Mouse (Mus musculus) monocyte, adult 5-6 weeks (primary cell): ENCODE data around the gene Htr6. TPM values are rescaled to one million over a fixed set of nuclear protein-coding genes. Genes with fewer than 3 reads are reported as not detected.

Experiments
- ATAC-seq: fragments of 153-309, 156-312 bp; replicated peaks from 2 replicates; pipeline ENCODE4 v1.8.0; 2017; ENCODE audit warnings: mild to moderate bottlenecking; ENCODE audit not compliant: low TSS enrichment, insufficient number of reproducible peaks, severe bottlenecking, poor library complexity, low FRiP score
- total RNA-seq: library from RNA; stranded (forward); fragments of 200-1000, 200-491, 200-594 nt; gene quantifications from 3 replicates; pipeline ENCODE4 v1.2.3, GENCODE M21; 2017

Gene Htr6
- total RNA-seq, 1 experiment from 2014 or later: not detected

DNA sequence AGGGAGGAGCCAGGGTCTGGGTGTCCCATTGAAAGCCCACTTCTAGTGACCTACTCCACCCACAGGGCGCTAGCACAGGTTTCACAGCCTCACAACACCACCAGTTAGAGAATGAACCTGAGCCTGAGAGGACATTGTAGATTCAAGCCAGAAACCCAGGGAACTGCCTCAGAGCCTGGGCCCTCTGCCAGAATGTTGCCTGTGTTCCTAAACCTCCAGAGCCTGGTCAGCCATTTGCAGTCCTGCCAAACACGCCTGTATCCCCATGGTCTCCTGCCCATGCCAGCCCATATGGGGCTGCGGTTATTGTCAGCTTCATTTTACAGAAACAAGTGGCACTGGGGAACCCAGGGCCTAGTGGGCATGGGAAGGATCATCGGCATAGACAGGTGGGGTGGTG is 20.0 kb downstream of the Htr6 start:
- ATAC-seq: no peak

DNA sequence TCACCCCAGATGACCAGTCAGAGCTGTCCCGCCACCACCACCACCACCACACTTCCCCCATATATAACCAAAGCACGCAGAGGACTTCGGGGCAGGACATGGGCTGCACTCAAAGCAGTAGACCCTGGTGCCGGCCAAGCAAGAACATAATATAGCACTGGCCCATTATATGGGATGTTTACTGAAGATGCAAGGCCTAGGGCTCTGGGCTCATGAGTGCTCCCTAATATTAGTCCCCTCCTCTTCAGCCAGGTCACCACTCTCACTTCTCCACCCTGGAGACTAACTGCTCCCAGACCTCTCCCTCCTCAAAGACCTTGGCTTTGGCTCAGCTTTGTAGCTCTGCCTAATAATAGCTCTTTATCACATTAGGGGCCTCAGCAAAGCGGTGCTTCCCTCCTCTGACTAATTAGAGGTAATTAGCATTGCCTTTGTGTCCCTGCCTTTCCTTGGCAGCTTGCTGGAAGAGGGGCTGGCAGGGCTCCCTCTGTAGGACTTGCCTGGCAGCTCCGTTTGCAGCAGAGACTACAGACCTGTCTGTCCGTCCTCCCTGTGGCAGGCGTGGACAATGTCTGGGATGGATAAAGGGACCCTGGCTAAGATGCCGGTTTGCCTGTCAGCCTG is 21.0 kb downstream of the Htr6 start:
- ATAC-seq: no peak

DNA sequence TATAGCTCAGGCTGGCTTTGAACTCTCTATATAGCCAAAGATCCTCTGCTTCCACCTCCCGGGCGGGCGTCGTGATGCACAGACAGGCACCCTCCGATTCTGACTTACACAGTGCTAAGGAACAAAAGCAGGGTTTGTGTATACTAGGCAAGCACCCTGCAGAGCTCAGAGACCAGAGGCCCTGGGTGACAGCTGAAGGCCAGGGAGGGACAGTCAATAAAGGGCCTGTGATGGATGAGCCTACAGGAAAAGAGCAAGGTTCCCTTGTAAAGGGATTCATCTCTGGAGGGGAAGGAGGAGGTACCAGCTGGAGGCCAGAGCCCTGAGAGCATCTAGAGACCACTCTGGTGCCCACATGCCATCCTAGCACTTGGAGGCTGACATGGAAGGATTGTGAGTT is 22.0 kb downstream of the Htr6 start:
- no peak for ATAC-seq

GRCm38 (mm10) chr4:139052796-139053195 is 22.6 kb downstream of the Htr6 start:
- ATAC-seq: no peak

DNA sequence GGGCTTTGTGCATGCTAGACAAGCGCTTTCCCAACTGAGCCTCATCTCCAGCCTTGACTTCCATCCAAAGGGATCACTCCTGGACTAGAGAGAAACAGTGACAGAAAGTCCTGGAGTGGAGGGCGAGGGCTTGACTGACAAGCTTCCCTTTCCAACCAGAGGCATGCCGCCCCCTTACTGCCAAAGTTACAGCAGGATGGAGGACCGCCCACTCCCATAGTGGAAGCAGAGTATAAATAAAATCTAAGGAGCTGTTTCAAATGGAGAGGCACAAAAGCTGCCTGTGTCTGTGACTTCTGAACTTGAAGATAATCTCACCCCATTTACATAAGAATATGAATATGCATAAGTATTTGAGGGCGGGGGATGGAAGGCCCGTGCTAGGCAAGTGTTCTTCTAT is 26.9 kb downstream of the Htr6 start:
- no peak for ATAC-seq

GRCm38 (mm10) chr4:139046354-139046753 is 29.0 kb downstream of the Htr6 start:
- ATAC-seq: no peak

- no peak for ATAC-seq
Measured at GRCm38 (mm10) chr4:139044566-139044965, 30.8 kb downstream of the Htr6 start.

GRCm38 (mm10) chr4:139043600-139043999 is 31.8 kb downstream of the Htr6 start:
- peak; percentile 55; the same call in 1 of the 2 replicates for ATAC-seq

DNA sequence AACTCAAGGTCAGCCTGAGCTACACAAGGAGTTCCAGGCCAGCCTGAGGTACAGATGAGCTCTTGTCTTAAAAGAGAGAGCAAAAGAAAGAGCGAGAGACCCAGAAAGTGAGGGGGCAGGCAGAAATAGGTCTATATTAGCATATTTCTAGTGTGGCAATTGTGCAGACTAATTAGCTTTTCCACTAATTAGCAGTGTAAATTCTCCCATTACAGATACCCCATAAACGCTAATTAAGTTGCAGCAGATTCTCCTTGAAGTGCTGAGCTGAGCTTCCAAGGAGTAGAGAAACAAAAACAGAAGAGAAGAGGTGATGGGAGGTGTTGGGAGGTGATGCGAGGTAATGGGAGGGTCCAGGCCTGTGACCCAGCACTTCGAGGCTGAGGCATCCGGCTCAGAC is 32.8 kb downstream of the Htr6 start:
- no peak for ATAC-seq

GRCm38 (mm10) chr4:139040084-139040839 is 35.1 kb downstream of the Htr6 start:
- ATAC-seq: no peak

- ATAC-seq: no peak
Measured at GRCm38 (mm10) chr4:139037795-139038607, 37.4 kb downstream of the Htr6 start.

DNA sequence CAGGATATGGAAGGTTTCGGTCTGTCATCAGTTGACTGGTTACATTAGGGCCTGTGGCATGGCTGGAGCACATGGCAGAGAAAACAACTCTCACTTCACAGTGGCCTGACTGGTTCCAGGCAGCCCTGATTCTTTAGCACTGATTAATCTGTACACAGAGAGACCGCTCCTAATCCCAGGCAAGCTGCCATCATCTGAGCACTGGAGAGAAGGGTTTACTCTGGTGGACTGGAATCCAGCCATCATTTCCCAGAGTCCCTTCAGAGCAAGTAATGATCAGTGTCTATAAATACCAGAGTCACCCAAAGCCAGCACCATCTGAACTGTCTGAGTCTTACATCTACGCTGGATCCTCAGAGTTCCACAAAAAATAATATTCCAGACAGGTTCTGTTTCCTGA is 39.6 kb downstream of the Htr6 start:
- ATAC-seq: no peak

DNA sequence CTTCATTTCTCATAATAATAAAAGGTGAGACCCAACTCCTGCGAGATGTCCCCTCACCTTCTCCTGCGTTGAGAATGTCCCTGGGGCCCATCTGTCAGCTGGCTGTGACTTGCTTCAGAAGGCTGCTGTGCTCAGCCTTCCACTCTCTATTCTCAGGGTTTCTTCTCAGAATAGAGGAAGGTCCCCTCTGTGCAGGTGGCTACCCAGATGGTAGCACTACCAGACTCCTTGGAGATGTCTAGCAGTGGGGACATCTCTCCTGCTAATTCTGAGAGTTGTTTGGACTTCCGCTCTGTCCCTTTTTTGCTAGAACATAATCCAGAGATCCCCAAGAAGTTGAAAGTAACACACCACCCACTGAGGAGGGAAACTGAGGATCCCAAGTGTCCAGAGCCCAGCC is 40.4 kb downstream of the Htr6 start:
- no peak for ATAC-seq

- no peak for ATAC-seq
Measured at GRCm38 (mm10) chr4:139034540-139034939, 40.8 kb downstream of the Htr6 start.

DNA sequence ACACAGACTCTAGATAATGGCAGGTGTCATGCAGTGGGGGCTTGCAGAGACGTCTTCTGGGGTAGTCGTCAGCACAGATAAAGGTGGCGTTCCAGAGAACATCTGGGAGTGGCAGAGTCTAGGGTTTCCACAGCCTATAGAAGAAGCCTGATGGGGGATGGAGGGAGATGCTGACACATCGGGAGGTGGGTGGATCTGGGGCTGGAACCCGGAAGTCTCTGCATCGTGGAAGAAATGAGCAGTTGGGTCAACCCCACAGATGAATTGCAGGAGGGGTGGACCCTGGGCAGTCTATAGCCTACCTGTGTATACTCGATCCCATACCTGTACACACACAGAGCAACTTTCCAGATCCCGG is 41.4 kb downstream of the Htr6 start:
- no peak for ATAC-seq

GRCm38 (mm10) chr4:139033263-139034009 is 41.9 kb downstream of the Htr6 start:
- ATAC-seq: no peak

- no peak for ATAC-seq
Measured at GRCm38 (mm10) chr4:139032521-139032920, 42.8 kb downstream of the Htr6 start.

DNA sequence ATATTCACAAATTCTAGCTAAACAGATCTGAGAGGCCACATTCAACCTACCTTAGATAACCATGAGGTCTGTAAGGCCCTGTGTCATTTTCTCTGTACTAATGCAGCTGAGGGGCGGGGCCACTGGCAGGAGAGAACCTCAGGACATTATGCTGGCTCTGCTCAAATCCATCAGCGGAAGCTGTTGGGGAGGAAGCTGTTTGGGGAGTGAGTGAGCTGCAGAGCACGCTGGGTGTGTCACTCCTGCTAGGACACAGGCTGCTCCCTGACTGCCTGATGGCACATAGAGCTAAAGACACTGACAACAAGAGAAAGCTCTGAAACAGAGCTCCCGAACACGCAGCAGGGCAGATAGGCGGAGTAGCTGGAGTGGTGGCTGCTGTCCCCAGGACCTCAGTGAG is 44.7 kb downstream of the Htr6 start:
- no peak for ATAC-seq

- no peak for ATAC-seq
Measured at GRCm38 (mm10) chr4:139024379-139024778, 51.0 kb downstream of the Htr6 start.
